Mouse (Mus musculus): ENCODE results near the gene Kcnf1.
"Not testable (repeated sequence)": the region's sequence is repeated elsewhere in the genome, so short reads cannot be mapped to it uniquely, and the experiment has no call there.

The Kcnf1 gene

GRCm38 (mm10) chr12:17157558-17157957 is 19.1 kb downstream of the Kcnf1 start:
- DNase-seq: no peak

- DNase-seq: no peak
Observed at GRCm38 (mm10) chr12:17155781-17156180, 20.9 kb downstream of the Kcnf1 start.

DNA sequence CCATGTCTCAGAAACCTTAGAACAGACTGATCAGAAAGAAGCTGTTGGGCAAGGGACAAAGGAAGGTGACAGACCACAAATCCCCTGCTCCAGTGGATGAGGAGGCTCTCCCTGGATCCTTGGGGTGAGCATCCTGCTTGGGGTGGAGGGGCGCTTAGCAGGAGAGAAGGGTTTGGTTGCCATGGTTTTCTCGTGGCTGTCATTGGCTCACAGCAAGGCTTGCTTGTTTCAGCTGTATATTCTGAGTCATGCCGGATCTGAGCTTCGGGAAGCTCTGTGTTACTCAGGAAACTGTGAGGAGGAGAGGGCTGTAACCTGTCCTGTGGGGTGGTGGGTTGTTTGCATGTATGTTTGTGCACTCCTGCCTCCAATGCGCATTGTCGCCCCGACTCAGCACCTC is 23.8 kb downstream of the Kcnf1 start:
- no peak for DNase-seq

GRCm38 (mm10) chr12:17148920-17149319 is 27.8 kb downstream of the Kcnf1 start:
- no peak for DNase-seq

- no peak for DNase-seq
Observed at GRCm38 (mm10) chr12:17141791-17142190, 34.9 kb downstream of the Kcnf1 start.

DNA sequence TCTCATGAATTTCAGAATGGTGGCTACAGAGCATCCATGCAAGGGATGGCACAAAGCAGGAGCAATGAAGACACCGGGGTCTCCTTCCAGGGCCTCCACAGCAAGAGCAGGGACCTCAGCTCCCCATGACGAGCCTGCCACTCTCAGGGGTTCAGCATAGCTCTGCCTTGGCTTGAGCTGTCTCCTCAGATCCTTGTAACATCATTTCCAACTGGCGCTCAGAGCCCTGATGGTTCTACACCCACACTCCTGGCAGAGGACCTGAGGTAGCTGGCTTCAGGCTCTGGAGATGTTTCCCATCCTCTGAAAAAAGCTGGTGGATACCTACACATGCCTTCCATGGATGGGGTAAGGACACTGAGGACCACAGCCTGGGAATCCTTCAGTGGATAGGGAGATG is 36.3 kb downstream of the Kcnf1 start:
- DNase-seq: no peak

GRCm38 (mm10) chr12:17134546-17135096 is 42.1 kb downstream of the Kcnf1 start:
- DNase-seq: no peak

DNA sequence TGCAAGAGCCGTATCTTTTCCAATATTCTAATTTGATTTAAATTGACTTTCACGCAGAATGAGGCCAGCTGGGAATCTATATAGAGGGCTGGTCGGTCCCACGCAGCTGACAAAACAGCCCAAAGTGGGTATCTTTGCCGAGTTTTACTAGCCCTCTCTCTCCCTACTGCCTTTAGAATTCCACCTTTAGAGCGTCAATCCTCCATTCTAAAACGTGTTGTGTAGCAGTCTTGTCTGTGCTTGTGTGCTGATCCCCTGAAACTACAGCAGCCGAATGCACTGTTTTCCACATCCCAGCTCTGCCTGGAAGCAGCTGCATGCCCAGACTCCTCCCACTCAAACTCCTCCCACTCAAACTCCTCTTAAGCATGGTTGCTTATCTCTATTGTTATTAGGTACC is 44.4 kb downstream of the Kcnf1 start:
- no peak for DNase-seq

DNA sequence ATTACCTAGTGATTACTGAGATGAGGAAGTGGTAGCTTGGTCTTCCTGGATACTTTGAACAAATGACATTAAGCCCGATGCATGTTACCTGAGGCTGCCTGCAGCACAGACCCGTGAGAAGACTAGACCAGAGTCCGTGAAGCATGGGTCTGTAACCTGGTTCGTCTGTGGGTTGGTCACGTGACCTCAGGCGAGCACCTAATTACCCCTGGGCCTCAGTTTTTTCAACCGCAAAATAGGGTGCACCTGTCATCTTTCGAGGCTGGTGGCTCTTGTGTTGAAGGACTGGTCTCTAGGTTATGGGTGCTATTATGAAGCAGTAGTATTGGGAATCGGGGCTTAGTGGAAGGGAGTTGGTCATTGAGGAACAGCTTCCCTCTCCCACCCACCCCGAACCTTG is 45.1 kb downstream of the Kcnf1 start:
- no peak for DNase-seq

DNA sequence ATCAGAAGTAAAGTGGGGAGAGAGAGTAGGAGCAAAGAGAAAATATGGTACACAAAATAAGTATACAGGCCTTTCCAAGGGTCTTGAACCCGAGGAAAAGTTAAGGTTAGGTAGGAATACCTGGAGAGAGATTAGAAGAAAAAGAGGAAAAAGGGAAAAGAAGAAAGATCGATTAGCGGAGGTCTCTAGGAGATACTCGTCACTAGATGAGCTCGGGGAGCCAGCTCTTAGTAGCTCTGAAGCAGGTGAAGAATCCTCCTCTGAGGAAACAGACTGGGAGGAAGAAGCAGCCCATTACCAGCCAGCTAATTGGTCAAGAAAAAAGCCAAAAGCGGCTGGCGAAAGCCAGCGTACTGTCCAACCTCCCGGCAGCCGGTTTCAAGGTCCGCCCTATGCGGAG is 53.8 kb downstream of the Kcnf1 start:
- DNase-seq: not testable (repeated sequence)

Measured in kidney, postnatal 4 days (tissue).